Mouse (Mus musculus) thymus, postnatal 4 days (tissue): ENCODE data around the gene Gm11992.

Experiments used
- DNase-seq: peaks from one replicate; pipeline ENCODE4 v3.0.0; 2021

Gene Gm11992

DNA sequence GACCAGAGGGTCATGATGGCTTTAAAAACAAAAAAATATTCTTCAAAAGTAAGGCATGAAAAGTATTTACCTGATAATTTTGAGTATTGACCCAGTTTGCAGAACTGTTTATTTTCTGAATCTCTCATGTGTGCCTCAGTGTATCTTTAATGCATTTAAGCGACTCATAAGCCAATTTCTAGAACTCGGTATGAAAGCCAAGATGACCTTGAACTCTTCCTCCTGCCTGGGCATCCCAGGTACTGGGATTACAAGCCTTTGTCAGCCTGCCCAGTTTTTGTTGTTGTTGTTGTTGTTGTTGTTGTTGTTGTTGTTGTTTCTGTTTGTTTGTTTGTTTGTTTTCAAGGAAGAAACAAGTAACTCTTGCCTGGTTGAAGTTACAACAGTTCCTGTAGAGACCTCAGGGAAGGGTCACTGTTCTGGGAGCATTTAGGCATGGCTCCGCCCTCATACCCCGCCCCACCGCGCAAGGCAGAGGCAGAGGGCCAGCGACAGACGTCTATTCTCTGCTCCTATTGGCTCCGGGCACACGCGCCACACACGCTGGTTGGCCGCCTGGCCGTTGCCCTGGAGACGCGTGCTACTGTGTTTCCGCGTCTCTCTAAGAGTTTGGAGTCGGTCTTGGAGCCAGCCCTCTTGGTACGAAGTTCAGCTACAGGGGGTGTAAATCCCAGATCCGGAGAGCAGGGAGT is at the start of gene Gm11992:
TSS of gene Gm11992 (plus strand) at position 584 of the 692 bp plus-strand sequence.
- DNase-seq = peak; percentile 82

DNA sequence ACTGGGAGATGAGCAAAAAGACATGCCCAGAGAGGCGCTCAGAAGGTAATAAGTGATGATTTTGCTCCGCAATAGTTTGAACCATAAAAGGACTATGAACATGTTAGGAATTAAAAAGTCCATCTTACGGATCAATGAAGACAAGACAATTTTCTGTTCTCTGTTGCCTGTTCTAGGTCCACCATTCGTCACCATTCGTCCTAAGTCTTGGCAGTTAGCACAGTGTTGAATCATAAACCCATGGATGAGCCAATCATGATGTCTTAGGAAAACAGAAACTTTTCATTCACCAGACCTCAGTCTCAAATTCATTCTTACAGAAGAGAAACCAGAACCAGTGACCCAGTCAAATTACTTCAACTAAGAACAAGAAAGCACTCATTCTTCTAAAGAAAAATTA is 39.6 kb upstream of the Gm11992 start:
- DNase-seq = no peak

DNA sequence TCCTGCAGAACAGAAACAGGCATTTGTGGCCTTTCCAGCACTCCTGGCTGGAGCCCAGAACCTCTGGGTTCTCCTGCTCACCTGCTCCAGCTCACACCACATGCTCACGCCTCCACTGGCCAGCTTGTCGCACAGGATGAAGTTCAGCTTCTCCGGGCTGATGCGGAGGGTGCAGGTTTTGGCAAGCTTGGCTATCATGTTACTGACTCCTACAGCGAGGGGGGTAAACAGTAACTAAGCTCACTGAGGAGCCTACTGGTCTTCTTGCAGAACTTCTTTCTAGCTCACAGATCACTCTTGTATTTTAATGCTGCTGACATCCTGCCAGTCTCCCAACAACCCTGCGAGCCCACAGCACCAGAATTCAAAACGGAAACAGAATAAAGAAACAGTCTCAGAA is 38.0 kb upstream of the Gm11992 start:
- no peak for DNase-seq

DNA sequence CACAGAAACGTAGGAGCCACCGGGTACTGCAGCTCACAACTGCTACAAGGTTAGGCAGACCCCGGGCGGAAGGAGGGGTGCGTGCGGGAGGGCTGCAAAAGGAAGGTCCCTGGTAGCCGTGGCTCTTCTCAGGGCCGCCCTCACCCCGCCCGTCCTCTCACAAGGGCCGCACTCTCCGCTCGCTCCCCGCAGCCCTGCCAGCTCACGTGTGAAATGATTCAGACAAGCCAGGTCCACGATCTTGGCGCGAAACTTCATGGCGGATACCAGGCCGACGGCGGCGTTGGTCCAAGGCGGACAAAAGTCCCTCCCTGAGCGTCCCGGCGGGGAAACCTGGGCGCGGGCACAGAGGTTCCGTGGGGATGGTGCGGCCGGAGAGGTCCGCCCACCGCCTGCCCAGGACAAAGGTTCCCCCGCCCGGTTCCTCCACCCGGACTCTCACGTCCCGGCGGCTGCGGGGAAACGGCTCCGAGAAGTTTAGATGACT is 37.5 kb upstream of the Gm11992 start, which contains the start of gene Hus1:
TSS of gene Hus1 (minus strand) at position 339 of the 487 bp plus-strand sequence.
- peak; percentile 85 for DNase-seq

DNA sequence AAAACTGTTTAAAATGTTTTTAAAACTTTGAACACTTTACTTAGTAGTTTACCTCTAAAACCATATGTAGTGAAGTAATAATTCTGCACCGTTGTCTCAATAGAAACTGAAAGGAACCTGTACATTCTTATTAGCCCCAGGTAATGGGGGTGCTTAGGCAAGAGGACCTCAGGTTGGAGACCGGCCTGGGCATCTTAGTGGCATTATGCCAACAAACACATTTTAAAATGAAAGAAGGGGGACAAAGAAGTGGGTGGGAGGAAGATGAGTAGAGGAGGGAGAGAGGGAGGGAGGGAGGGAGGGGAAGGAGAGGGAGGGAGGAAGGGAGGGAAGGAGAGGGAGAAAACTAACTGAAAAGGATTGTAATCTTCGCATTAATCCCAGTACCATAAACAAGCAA is 37.0 kb upstream of the Gm11992 start:
- DNase-seq = no peak

DNA sequence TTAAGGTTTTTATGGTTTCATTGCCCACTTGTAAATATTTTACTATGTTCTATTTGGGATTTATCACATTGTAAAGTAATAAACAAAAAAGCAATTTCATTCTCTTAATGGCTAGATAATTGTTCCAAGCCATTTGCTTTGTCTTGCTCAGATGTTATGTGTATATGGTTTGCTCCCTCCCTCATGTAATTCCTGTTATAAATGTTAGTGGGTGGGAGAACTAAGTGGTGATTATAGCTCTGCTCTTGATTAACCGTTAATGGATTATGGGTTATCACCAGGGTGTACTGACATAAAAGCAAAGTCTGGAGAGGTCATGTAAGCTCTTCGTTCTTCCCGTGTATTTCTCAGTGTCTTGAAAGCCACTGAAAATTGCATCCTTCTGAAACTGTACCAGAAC is 33.7 kb upstream of the Gm11992 start:
- DNase-seq = no peak

DNA sequence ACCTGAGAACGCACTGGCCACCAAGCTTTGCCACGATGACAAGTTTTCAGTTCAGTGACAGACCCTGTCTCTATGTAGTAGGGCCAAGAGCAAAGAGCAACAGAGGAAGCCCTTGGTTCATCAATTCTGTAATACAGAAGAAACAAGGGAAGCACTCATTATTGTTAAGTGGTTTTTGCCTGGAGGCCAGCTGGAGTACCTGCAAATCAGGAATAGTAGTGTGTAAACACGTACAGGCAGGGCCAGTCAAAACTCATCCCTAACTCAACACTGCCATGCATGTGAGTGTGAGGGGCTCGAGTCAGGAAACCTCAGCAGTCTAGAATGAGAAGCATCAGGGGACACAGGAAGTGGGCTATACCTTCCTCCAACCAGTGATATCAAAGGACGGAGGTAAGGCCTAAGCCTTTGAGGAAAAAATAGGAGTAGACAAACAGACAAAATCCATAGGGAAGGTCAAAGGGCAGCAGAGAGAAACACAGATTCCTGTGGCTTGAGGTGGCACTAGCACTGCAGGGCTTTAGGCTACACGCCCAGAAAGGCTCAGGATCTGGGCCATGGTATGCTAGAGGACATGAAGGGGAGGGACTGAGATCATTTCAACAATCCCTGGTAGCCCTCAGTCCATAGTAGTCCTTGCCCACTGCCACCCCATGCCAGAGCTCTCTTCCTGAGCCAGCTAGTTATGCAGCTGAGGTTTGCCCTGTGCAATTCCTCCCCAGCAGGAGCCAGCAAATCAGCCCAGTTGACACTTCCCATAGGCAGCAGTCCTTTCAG is 29.7 kb upstream of the Gm11992 start:
- no peak for DNase-seq

DNA sequence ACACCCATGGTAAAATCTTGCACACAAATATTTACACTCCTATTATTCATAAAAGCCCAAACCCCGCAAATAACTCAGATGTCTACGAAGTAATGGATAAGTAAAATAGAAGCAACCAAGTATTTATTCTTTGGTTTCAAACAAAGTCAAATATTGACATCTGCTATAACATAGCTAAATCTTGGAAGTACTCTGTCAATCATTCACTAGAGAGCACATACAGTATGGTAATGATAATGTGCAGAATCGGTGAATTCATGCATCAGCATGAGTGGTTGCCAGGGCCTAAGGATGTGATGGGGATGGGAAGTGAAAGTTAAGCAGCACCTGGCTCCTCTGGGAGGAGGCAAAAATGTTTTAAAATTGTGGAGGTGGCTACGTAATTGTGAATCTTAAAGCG is 28.2 kb upstream of the Gm11992 start:
- no peak for DNase-seq

DNA sequence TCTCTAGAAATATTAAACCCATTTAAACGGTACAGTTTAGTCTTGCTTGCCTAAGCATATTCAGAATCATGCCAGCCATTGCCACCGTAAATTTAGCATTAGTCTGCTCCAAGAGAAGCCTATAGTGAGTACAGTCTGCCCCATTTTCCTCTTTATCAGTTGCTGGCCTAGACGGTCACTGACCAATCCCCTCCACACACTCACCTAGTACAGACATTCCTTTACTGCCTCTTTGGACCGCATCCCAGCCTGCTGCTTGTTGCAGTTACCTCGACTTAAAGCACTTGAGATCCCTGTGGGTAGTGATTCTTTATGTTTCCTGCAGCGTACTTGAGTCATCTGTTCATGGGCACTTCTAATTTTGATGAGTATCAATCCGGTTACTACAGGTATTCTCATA is 23.6 kb upstream of the Gm11992 start:
- DNase-seq = no peak

DNA sequence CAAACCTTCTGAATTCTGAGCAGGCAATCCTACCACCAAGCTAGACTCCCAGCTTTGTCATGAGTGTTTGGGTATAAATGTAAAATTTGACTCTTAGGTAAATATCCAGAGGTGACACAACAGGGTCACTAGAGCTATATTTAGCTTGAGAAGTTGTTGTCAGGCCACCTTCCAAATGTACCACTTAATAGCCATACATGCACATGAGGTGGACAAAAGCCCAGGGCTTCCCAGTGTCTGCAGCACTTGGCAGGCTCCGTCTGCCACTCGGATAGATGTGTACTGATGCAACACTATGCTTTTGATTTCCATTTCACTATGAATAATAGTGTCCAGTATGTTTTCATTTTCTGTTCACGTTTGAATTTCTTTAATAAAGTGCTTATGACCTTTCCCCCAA is 23.2 kb upstream of the Gm11992 start:
- no peak for DNase-seq

DNA sequence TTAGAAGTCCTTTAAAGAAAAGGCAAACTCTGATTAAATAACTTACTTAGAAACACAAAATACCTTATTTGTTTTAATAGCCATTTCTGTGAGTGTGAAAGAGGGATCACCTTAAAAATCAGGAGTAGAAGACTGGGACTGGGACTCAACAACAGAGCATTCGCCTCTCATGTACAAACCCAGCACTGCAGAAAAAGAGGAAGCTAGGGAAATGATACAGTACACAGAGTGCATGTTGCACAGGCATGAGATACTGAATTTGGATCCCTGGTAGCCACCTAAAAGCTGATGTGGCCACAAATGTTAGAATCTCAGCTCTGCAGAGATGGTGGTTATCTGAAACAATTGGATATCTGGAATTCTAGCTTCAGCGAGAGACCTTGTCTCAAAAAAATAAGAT is 16.9 kb upstream of the Gm11992 start:
- DNase-seq = no peak

DNA sequence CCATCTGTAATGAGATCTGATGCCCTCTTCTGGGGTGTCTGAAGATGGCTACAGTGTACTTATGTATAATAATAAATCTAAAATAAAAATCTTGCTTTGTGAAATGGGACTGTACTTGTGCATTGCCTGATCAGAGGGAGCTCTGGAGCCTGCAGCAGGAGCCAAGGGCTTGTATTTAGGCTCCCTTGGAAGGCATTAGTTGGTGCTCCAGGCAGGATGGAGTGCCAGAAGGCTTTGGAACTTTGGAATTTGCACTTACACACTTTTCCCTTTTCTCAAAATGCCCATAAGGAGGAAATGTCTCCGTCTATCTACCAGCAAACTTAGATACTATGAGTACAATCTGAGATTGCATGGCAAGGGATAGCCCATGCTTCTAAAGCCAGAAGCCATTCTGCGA is 1.8 kb upstream of the Gm11992 start:
- DNase-seq = no peak

DNA sequence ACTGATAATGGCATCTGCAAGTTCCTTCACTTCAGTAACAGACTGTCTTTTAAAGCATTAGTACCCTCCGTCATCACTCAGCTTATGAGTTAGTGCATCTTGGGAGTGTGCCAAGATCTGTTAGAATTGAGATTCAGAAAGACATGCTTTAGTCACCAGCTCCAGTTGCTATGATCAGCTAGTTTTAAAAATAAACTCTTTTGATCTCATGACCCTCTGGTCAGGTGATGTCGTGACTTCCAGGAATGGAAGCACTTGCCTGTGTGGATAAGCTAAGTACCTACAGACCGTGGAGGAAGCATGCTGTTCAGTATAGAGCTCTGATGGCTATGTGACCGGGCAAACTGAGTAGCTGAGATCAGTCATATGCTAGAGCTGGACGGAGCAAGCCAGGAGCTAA is 1.4 kb upstream of the Gm11992 start:
- DNase-seq = no peak

DNA sequence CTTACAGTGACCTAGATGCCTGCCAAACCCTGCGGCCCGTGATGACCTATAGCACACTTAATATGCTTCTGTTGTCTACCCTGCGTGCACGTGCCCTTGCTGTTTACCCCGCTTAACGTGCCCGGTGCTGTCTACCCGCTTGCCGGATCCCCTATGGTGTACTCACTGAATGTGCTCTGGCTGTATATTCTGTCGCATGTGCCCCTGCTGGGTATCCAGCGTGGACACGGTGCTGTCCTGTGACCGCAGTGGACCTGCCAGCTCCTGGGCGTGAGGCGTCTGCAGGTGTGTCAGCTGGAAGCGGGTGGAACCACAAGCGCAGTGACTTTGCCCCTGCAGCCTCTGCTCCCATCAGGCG is 288 bp downstream of the Gm11992 start, which contains the start of gene Sun3:
TSS of gene Sun3 (minus strand) at position 289 of the 358 bp plus-strand sequence.
- DNase-seq = no peak

DNA sequence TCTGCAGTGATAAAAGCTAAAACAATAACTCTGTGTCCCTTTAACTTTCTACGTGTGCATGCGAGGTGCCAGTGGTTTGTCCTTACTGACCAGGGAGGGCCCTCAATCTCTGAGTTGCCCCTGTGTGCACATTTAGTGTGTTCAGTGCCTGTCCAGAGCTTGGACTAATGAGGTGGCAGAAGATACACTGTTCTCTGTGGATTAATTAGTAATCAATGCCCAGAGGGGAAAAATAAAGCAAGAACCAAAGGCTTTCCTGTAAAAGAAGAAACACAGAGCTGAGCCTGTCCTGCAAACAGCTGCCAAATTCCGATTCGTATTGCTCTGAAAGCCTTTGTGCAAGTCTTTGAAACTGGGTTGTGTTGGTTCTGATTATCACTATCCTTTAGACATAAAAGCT is 1.8 kb downstream of the Gm11992 start:
- no peak for DNase-seq

DNA sequence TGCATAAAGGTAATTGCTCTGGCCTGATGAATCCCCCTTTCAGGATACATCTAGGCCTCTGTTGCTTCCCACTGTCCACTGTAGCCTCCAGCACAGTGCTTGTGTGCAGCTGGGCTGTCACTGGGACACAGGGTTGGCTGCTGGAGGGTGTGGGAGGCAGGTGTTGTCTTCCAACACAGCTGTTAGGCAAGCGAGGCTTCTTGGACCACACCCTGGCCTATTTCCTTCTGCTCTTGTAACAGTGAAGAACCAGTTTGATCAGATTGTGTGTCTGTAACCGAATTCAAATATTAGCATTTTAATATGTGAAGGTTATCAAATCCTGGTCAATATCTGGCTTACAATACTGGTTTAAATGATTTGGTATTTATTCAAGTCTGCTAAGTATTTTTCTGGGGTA is 3.5 kb downstream of the Gm11992 start:
- DNase-seq = no peak

DNA sequence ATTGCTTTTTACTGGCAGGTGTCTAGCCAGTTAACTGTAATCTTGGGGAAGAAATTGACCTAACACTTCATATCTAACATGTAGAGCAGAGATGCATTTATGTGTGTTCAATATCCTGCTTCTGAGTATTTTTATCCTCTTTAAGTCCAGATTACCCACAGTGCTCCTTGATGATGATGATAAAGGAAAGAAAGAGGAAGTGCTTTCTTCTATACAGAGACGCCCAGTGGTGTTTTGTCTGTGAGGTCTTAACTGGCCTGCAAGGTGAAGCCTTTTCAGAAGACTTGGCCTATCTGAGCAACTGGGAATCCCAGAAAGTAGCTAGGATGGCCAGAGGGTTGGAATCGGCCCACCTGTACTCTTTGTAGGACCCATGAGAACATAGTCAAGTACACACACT is 8.5 kb downstream of the Gm11992 start:
- DNase-seq = no peak

DNA sequence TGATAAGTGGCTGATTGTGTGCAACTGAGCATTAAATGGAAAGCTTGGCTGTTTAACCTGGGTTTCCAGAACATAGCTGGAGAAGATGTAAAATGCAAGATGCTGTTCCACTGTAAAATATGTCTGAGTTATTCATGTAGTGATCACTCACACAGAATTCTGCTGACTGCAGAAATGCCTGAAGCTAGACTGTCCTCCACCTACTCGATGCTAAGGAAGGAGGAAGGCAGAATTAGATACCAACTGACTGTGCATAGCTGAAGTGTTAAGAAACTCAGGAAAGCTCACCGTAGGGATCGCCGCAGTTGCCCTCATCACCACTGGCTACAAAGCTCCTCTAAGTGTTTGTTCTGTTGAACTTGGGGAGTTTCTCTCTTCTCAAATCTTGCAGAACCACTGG is 9.3 kb downstream of the Gm11992 start:
- no peak for DNase-seq

DNA sequence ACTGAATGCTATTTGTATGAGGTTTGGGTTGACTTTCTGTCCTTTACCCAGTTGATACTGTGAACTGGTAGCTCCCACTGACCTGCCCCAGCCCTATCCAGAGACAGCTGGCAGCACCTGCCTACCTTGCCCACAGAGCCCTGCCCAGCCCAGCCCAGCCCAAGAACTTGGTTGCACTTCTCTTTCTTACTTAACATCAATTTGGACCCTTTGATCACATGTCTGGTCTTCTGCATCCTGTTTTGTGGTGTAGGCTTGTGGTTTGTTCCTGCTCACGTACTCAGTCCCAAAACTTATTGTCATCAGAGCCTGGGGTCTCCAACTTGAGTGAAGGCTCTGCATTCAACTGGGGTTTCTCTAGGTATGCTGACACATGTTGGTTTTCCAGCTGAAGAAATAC is 11.6 kb downstream of the Gm11992 start:
- DNase-seq = no peak

DNA sequence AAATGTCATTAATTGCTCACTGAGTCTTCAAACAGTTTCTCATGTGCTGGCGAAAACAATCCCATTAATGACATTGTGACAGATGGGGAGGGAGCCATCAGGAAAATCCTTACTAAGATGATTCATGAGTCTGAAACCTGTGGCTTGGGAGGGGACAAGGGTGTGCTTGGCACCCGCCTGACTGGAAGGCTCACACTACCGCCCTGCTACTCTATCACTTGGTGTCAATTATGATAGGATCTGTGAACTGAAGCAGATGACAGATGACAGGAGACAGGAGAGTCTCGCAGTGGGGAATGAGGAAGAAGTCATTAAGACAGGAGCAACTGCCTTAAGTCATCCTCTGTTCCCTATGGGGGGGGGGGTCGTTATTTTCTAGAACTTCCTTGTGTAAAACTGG is 12.1 kb downstream of the Gm11992 start:
- no peak for DNase-seq

DNA sequence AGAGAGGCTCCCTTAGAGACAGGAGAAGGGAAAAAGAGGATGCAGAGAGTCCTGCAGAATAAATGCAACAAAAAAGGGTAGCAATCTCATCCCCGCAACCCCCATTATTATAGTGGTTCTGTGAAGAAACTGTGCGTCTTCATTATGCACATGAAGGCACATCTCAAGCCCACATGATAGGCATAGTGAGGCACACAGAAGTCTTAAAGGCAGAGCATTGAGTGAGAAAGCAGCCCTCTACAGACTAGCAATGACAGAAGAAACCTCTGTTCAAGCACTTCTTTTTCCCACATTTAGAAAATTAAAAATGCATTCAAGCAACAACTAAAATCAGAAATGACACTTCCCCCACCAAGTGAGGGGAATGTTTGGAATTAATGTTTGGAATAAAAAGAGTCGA is 28.1 kb downstream of the Gm11992 start:
- DNase-seq = no peak

DNA sequence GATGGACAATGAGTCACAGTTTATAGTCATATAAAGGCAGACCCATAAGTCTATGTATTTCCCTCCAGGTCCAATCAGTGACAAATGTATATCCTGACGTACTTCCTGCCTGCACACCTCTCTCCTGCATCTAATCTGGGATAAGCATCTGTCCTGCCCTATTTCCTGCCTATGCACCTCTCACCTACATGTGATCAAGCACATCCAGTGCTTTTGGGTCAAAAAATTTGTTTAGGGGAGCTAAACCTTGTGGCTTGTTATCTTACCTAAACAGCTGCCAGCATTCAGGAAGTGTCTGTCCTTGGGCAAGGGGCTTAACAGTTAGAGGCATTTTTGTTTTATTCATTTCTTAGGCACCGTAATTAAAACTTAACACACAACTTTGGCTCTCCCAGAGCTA is 64.8 kb downstream of the Gm11992 start:
- DNase-seq = no peak

DNA sequence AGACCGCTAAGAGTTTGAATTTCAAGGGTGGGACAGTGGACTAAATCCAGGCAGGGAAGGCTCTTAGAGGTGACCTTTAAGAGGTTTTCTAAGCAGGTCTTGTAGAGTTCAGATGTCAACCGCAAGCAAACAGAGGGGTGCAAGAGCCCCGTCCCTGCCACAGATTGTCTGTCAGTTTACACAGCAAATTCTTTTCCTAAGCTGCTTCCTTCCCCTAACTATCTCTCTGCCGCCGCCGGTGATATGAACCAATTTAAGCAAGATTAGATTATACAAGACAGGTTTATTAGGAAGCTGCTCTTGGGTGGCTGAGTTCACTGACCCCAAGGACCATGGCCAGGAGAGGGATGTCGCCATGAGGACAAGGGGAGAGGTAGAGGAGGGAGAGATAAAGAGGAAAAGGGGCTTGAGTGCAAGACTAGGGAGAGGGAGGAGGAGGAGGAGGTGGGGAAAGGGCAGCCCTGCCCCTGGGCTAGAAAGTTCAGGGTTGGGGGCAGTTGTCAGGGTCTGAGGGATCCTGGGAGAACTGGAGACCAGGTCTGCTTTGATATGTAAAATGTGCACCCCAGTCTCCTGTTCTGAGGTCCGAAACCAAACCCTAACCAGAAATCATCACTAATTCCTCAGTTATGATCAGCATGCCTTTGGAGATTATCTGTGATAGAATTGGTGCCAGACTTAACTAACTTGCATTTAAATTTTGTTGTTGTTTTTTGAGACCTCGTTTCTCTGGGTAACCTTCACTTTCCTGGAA is 67.2 kb downstream of the Gm11992 start:
- DNase-seq = no peak

DNA sequence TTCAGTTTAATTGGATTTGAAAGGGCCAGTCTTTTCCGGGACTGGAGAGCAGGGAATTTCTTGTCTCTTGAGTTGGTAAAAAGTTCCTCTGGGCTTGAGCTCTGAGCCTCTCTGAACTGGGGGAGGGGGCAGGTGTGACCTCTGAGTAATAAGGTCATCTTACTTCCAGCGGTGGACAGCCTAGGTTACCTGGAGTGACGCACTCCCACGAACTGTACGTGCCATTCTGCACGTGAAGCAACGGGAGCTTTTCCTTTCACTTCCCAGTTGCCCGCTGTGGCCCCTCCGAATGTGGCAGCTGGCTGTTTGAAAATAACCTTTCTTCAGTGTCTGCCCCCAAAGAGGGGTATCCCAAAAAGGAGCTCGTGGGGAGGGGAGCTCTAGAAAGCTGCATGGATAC is 67.7 kb downstream of the Gm11992 start:
- no peak for DNase-seq
